Mouse (Mus musculus) lung, embryonic 15.5 days (tissue): ENCODE results near the gene Cd81. TPM values are rescaled to one million over a fixed set of nuclear protein-coding genes. Genes with fewer than 3 reads are reported as not detected.

ENCODE experiments used
- ATAC-seq: fragments of 200-750 bp; cut with Nextera tagmentation; 2 replicates; pipeline ENCODE4 v1.8.0; 2017; ENCODE audit warnings: moderate number of reproducible peaks, borderline replicate concordance; ENCODE audit not compliant: low FRiP score, low TSS enrichment; ENCODE audit errors: extremely low read depth
- H3K27ac ChIP-seq: fragments of 300-500 bp; sonication (generic); 2 replicates; pipeline ENCODE4 v1.5.1; 2015; ENCODE audit warnings: moderate library complexity, mild to moderate bottlenecking, inconsistent platforms
- H3K27me3 ChIP-seq: fragments of 300-500 bp; sonication (generic); 2 replicates; pipeline ENCODE4 v1.6.1; 2015; ENCODE audit warnings: inconsistent platforms
- H3K36me3 ChIP-seq: fragments of 300-500 bp; sonication (generic); 2 replicates; pipeline ENCODE4 v1.6.1; 2015; ENCODE audit warnings: inconsistent platforms
- H3K4me1 ChIP-seq: fragments of 300-500 bp; sonication (generic); 2 replicates; pipeline ENCODE4 v1.6.1; 2015; ENCODE audit warnings: inconsistent platforms
- H3K4me2 ChIP-seq: fragments of 300-500 bp; sonication (generic); 2 replicates; pipeline ENCODE4 v1.6.1; 2015; ENCODE audit warnings: inconsistent platforms, mild to moderate bottlenecking, moderate library complexity
- H3K4me3 ChIP-seq: fragments of 300-500 bp; sonication (generic); 2 replicates; pipeline ENCODE4 v1.5.1; 2015; ENCODE audit warnings: mild to moderate bottlenecking, inconsistent platforms
- H3K9ac ChIP-seq: fragments of 300-500 bp; sonication (generic); 2 replicates; pipeline ENCODE4 v1.6.1; 2015; ENCODE audit warnings: inconsistent platforms
- H3K9me3 ChIP-seq: fragments of 300-500 bp; sonication (generic); 2 replicates; pipeline ENCODE4 v1.6.1; 2016; ENCODE audit warnings: inconsistent platforms
- WGBS: fragments of 180-500 bp; shearing (Covaris S2); methylation state at CpG from one replicate; pipeline ENCODE4 v1.1.7; 2015; 5-methylcytosine and 5-hydroxymethylcytosine counted together
- polyA plus RNA-seq: library from polyadenylated mRNA; unstranded; fragments of >200 nt; fragmentation: Nextera tagmentation; extraction: Ambion mirVana; gene quantifications from 2 replicates; pipeline ENCODE4 v1.2.1, GENCODE M21; 2015

The Cd81 gene
- polyA plus RNA-seq, result 694 and 720 TPM in 2 replicates

DNA sequence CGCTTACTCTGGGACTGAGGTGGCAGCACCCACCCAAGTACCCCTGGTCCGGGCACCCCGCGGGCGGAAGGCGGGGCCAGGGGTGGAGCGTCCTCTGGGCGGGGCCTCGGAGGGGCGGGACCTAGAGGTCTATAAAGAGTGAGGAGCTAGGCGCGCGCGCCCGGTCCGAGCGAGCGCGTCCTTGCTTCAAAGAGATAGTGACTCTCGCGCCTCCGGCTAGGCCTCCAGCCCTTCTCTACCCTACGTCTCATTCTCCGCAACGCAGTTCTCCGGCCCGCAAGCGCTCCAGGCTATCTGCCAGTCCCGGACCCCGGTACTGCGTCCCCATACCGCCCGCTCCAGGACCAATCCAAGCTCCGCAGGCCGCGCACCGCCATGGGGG lies at the start of gene Cd81:
Gene Cd81 (plus strand): TSS at position 114 of the 382 bp plus-strand sequence.
- WGBS, result 0% methylated on average over 37 of the region's 37 CpGs
- Histone ChIP-seq H3K4me1 (peaks cover 47% of the 10 kb centered on the region), H3K4me3 (peak within 1 kb of the TSS; percentile 82), H3K36me3 (peaks cover 8% of the 10 kb centered on the region; the same call in 1 of the 2 replicates), H3K27ac (peak within 1 kb of the TSS; percentile 91), H3K9me3 (no peaks in the 10 kb centered on the region), H3K9ac (peak within 1 kb of the TSS; percentile 89), H3K4me2 (peak within 1 kb of the TSS; percentile 79), H3K27me3 (no peaks in the 10 kb centered on the region)
- peak; percentile 80 for ATAC-seq

DNA sequence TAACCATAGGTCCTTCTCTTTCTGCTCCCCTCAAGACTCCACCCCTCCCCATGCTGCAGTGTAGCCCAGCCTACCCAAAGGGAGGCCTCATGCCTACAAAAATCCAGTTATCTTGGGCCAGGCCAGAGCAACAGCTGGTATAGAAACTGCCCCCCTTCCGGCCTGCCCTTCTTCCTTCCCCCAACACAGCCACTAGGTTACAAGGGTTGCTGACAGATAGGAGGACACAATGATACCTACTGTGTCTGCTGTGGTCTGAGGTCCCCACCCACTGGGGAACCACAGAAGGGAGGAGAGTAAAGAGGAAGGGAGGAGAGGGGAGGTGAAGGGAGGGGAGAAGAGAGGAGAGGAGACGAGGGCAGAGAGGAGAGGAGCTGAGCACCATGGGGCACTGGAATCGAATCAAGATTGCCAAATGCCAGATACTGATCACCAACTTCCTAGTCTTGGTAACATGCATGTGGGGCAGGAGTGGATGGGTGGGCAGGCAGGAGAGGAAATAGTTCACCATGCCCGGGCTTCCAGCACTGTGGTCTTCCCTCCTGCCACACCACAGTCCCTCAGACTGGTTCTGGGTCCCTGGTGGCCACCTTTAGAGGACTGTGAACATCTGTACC lies 47.7 kb upstream of the Cd81 start, which contains the start of gene Tspan32:
Gene Tspan32 (plus strand): TSS at position 320 of the 617 bp plus-strand sequence.
- Histone ChIP-seq H3K9me3 (no peaks in the 10 kb centered on the region), H3K4me3 (no peak within 1 kb of the TSS), H3K4me2 (no peak within 1 kb of the TSS), H3K27ac (peak within 1 kb of the TSS; percentile 76), H3K36me3 (no peaks in the 10 kb centered on the region), H3K27me3 (no peaks in the 10 kb centered on the region), H3K4me1 (peaks cover 40% of the 10 kb centered on the region), H3K9ac (no peak within 1 kb of the TSS)
- WGBS, result 75% methylated on average over 4 of the region's 4 CpGs
- no peak for ATAC-seq

DNA sequence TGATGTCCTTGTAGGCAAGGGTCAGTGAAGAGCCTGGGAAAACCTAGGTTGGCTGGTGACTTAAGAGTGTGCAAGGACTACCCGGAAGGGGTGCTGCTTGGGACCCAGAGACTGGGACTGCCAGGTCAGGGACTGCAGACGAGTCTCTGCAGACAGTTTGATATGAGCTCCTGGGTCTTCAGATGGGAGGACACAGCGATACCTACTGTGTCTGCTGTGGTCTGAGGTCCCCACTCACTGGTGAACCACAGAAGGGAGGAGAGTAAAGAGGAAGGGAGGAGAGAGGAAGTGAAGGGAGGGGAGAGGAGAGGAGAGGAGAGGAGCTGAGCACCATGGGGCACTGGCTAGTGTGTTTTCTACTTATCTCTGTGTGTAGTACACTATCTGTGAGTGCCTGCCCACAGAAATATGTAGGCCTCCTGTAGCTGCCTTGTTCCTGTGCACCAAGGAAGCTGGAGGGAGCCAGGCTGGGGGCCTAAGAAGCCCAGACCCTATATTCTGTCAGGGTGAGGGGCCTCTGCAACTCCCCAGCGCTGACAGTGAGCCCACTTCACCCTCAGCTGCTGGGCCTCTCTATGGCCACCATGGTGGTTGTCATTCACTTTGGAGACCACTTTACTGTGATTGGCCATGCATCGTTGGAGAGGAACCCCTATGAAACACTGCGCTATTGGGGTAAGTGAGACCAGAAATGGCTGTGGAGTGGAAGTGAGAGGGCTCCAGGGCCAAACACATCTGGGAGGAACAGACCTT lies 47.0 kb upstream of the Cd81 start:
- 87% methylated on average over 6 of the region's 6 CpGs for WGBS
- no peak overlapping the region for H3K4me2 ChIP-seq
- H3K9me3 ChIP-seq, result no peaks in the 10 kb centered on the region
- H3K27me3 ChIP-seq, result no peaks in the 10 kb centered on the region
- no peaks in the 10 kb centered on the region for H3K36me3 ChIP-seq
- peak overlapping the region; percentile 76 for H3K27ac ChIP-seq
- H3K9ac ChIP-seq, result no peak overlapping the region
- ATAC-seq, result no peak
- H3K4me3 ChIP-seq, result no peak overlapping the region
- peaks cover 47% of the 10 kb centered on the region for H3K4me1 ChIP-seq

DNA sequence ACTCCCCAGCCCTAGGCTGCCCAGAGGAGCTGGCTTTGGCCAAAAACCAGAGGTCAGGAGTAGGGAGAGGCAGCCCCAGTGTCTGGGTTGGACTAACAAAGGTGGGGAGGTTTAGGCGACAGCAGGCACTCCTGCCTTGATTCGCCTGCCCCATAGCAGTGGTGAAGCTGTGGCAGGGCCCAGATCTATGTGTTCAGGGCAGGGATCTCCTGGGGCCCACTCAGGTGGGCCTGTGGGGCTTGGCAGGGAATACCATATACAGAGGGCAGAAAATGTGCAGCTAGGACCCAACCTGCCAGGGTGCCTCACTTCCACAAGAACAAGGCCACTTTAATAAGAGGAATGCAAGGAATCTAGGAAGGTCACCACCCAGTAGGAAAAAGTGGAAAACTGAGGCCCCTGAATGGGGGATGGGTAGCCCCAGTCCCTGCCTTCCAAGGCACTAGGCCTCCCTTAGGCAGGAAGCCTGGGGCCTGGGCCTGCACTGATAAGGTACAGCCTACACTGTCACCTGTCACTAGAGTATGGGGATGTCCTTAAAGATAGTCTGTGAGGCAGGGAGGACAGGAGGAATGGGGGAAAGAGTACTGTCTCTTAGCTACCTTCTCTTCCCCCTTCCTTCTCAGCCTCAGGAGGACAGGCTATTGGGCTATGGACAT lies 46.3 kb upstream of the Cd81 start:
- Histone ChIP-seq H3K4me2 (no peak overlapping the region), H3K9ac (no peak overlapping the region), H3K9me3 (no peaks in the 10 kb centered on the region), H3K4me1 (peaks cover 53% of the 10 kb centered on the region), H3K36me3 (no peaks in the 10 kb centered on the region), H3K4me3 (no peak overlapping the region), H3K27ac (peak overlapping the region; percentile 76), H3K27me3 (no peaks in the 10 kb centered on the region)
- ATAC-seq, result no peak
- 83% methylated on average over 2 of the region's 2 CpGs for WGBS

DNA sequence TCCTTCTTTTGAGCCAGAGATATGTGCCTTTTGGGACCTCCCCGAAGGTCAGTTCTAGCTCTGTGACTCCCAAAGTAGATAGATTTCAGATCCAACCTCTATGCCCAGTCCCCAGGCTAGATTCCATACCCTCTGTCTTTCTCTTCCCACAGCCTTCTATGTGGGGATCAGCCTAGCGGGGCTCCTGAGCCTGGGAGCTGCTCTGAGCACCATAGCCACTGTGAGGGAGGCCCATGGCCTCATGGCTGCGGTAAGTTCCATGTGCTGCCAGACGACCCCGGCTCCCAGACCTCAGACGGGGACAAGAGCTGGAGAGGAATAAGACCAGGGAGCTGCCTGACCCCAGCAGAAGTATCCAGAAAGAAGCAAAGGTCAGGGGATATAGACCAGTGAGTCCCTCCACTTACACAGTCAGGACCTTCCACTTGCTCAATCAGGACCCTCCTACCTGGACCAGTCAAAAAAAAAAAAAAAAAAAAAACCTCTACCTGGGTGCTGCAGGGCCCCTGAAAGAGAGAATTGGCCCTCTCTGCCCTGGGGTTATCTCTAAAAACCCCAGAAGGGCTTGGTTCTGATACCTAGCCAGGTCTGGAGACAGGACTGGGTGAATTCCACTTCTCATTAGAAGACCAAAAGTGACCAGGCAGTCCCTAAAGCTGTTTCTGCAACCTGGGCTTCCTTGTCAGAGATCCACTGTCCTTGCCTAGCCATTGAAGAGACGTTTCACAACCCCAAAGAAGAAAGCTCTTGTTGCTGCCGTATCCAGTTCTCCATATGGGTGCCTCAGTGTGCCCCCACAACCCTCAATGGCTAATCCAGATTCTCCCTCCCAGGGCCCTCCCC lies 45.6 kb upstream of the Cd81 start:
- peak overlapping the region; percentile 76; the same call in 1 of the 2 replicates for H3K27ac ChIP-seq
- peaks cover 61% of the 10 kb centered on the region for H3K4me1 ChIP-seq
- 82% methylated on average over 8 of the region's 8 CpGs for WGBS

DNA sequence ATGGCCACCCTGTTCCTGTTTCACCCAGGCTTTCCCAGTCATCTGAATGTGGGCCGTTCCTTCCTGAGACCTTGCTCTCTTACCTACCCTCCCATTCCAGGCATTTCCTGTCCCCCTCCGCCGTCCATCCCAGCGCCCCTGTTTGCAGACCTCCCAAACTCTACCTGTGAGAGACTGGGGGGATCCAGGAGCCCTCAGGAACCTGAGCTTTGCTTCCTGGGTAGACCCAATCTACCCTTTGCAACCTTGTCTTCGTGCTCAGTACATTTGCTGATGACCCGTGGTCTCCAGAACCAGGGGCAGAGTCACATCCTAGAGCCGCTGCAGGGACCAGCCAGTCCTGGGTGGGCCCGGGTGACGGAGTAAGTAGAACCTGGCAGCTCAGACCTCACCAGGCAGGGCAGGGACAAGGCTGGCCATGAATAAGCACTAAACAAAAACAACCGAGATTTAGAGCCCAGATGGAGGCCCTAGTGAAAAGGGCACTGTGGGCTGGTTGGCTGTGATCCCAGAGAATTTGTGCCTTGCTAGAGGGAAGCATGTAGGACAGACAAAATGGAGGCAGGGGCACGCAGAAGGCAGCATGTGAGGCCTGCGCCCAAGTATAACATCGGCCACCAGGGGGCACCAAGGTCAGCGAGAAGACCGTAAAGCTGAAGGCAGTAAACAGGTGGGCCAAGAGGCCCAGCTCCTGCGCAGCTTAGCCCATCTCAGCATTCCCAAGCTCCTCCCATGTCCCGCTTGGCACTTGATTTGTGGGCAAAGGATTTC lies 44.8 kb upstream of the Cd81 start:
- WGBS, result 37% methylated on average over 17 of the region's 17 CpGs
- ATAC-seq, result peak; percentile 58
- peak overlapping the region; percentile 98 for H3K27ac ChIP-seq
- H3K36me3 ChIP-seq, result no peaks in the 10 kb centered on the region
- no peak overlapping the region for H3K9ac ChIP-seq
- no peak overlapping the region for H3K4me3 ChIP-seq
- peaks cover 66% of the 10 kb centered on the region for H3K4me1 ChIP-seq
- no peaks in the 10 kb centered on the region for H3K27me3 ChIP-seq
- no peaks in the 10 kb centered on the region for H3K9me3 ChIP-seq
- peak overlapping the region; percentile 40 for H3K4me2 ChIP-seq

More for the DNA sequence above, 45.6 kb upstream of the Cd81 start:
- no peak overlapping the region for H3K4me3 ChIP-seq
- no peaks in the 10 kb centered on the region for H3K36me3 ChIP-seq
- no peak overlapping the region for H3K9ac ChIP-seq
- ATAC-seq, result no peak
- H3K9me3 ChIP-seq, result no peaks in the 10 kb centered on the region
- no peak overlapping the region for H3K4me2 ChIP-seq
- no peaks in the 10 kb centered on the region for H3K27me3 ChIP-seq

DNA sequence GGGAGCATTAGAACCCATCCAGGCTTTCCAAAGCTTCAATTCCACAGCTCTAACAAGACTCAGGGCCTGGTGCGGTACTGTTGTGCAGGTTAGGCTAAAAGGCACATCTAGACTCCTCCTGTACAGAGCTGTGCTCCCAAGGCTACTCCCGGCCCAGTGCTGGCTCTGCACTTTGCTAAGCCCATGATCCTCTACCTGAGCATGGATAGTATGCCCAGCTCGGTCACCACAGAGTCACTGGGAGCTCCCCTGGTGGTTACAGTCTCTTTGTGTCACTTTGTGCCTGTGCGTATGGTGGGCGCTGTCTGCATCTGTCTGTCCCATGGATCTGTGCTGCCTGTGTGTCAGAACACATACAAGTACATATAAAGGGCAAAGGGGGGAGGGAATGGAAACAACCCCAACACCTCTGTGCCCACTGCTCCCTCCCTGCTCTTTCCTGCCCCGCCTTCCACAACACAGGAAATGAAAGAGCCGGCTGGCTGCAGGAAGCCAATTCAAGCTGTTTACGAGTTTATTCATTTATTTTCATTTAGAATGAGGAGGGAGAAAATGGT lies 44.1 kb upstream of the Cd81 start:
- no peaks in the 10 kb centered on the region for H3K27me3 ChIP-seq
- H3K9ac ChIP-seq, result no peak overlapping the region
- H3K4me1 ChIP-seq, result peaks cover 73% of the 10 kb centered on the region
- H3K9me3 ChIP-seq, result no peaks in the 10 kb centered on the region
- 26% methylated on average over 8 of the region's 8 CpGs for WGBS
- H3K4me3 ChIP-seq, result 0 out of 2 replicates have a peak overlapping the region, but pooled peaks have one; percentile 3
- peak overlapping the region; percentile 40 for H3K4me2 ChIP-seq
- H3K27ac ChIP-seq, result peak overlapping the region; percentile 98
- no peaks in the 10 kb centered on the region for H3K36me3 ChIP-seq
- peak; percentile 55 for ATAC-seq

DNA sequence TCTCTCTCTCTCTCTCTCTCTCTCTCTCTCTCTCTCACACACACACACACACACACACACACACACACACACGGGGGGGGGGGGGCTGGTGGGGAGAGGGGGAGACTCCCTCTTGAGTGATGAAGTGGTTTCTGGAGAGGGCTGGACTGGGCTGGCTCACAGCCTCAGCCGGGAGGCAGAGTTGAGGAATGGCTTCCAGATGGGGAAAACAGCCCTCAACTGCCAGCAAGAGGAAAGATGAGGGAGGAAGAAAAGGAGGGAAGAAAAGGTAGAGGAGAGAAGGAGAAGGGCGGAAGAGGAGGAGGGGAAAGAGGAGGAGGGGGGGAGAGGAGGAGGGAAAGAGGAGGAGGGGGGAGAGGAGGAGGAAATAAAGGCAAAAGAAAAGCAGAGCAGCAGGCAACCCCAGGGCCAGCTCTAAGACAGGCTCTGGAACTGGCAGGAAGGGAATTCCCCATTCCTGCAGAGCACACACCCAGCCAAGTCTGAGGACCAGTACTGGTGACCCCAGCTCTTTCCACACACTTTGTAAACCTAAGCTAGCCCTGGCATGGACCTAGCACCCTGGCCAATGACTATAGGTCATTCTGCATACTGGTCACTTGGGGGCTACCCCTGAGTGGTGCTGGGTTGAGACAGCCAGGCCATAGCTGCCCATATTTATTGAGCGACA lies 43.4 kb upstream of the Cd81 start:
- H3K27me3 ChIP-seq, result no peaks in the 10 kb centered on the region
- no peak overlapping the region for H3K9ac ChIP-seq
- peaks cover 80% of the 10 kb centered on the region for H3K4me1 ChIP-seq
- peak overlapping the region; percentile 40 for H3K4me2 ChIP-seq
- H3K36me3 ChIP-seq, result no peaks in the 10 kb centered on the region
- H3K4me3 ChIP-seq, result peak overlapping the region; percentile 3; the same call in 1 of the 2 replicates
- peak overlapping the region; percentile 98 for H3K27ac ChIP-seq
- H3K9me3 ChIP-seq, result no peaks in the 10 kb centered on the region
- peak; percentile 77 for ATAC-seq
- 18% methylated on average over 3 of the region's 4 CpGs for WGBS

DNA sequence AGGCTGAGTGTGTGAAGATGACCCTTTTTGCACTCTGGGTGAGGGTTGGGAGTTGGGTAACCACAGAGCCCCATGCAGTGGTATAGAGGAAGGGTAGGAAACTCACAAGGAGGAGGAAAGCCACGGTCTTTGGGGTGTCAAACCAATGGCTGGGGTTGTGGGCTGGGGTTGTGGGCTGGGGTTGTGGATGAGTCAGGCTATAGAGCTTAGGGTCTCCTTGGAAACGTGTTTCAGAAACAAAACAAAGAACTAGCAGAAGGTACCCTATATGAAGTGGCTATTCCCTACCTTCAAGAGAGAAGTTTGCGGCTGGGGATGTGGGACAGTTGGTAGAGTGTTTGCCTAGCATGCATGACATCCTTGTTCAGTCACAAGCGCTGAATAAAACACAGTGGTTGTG lies 42.5 kb upstream of the Cd81 start:
- ATAC-seq, result no peak
- Histone ChIP-seq H3K27me3 (no peaks in the 10 kb centered on the region), H3K4me1 (peaks cover 87% of the 10 kb centered on the region), H3K4me2 (no peak overlapping the region), H3K36me3 (no peaks in the 10 kb centered on the region), H3K4me3 (no peak overlapping the region), H3K9ac (no peak overlapping the region), H3K27ac (peak overlapping the region; percentile 98), H3K9me3 (no peaks in the 10 kb centered on the region)
- 73% methylated on average over 4 of the region's 4 CpGs for WGBS

DNA sequence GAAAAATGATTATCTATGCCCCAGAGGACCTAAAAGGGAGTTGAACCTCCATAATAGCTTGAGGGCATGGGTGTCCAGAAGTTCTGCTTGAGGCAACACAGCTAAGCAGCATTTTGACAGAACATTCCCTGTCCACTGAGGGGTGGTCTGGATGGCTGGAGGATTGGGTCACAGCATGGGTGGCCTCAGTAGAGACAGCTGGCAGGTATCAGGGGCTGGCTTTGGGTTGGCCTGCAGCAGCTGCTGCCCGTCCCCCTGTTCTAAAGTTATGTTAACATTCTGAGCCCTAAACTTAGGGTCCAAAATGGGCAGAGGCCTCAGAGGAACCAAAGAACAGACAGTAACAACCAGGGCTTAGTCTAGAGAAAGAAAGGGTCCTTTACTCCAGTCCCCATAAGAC lies 41.3 kb upstream of the Cd81 start:
- H3K9me3 ChIP-seq, result no peaks in the 10 kb centered on the region
- no peak overlapping the region for H3K9ac ChIP-seq

More for the DNA sequence above, 41.3 kb upstream of the Cd81 start:
- Histone ChIP-seq H3K4me2 (no peak overlapping the region), H3K36me3 (no peaks in the 10 kb centered on the region), H3K27me3 (no peaks in the 10 kb centered on the region), H3K27ac (no peak overlapping the region), H3K4me3 (no peak overlapping the region), H3K4me1 (peaks cover 88% of the 10 kb centered on the region)
- ATAC-seq, result no peak
- 64% methylated on average over 1 of the region's 1 CpGs for WGBS
